Mouse (Mus musculus) stomach, embryonic 15.5 days (tissue): Measurements from ENCODE around the gene Zfp821. TPM values are rescaled to one million over a fixed set of nuclear protein-coding genes. Genes with fewer than 3 reads are reported as not detected.
A peak's percentile ranks its signal among the peaks of the same experiment; 100 is the strongest.
"Not testable (repeated sequence)": the region's sequence is repeated elsewhere in the genome, so short reads cannot be mapped to it uniquely, and the experiment has no call there.

ENCODE experiments used
- ATAC-seq: fragments of 200-750 bp; cut with Nextera tagmentation; 2 replicates; pipeline ENCODE4 v1.8.0; 2017; ENCODE audit warnings: low read depth, moderate number of reproducible peaks, moderate TSS enrichment; ENCODE audit not compliant: insufficient read depth, low FRiP score
- H3K27ac ChIP-seq: fragments of 300-500 bp; sonication (generic); 2 replicates; pipeline ENCODE4 v1.5.1; 2015; ENCODE audit warnings: mild to moderate bottlenecking, inconsistent platforms
- H3K27me3 ChIP-seq: fragments of 300-500 bp; sonication (generic); replicated peaks from 2 replicates; pipeline ENCODE4 v1.6.1; 2015; ENCODE audit warnings: inconsistent platforms
- H3K36me3 ChIP-seq: fragments of 300-500 bp; sonication (generic); 2 replicates; pipeline ENCODE4 v1.6.1; 2015; ENCODE audit warnings: inconsistent platforms
- H3K4me1 ChIP-seq: fragments of 300-500 bp; sonication (generic); 2 replicates; pipeline ENCODE4 v1.6.1; 2015; ENCODE audit warnings: inconsistent platforms
- H3K4me2 ChIP-seq: fragments of 300-500 bp; sonication (generic); 2 replicates; pipeline ENCODE4 v1.6.1; 2015; ENCODE audit warnings: mild to moderate bottlenecking, inconsistent platforms
- H3K4me3 ChIP-seq: fragments of 300-500 bp; sonication (generic); replicated peaks from 2 replicates; pipeline ENCODE4 v1.5.1; 2015; ENCODE audit warnings: inconsistent platforms
- H3K9ac ChIP-seq: fragments of 300-500 bp; sonication (generic); 2 replicates; pipeline ENCODE4 v1.6.1; 2015; ENCODE audit warnings: inconsistent platforms
- H3K9me3 ChIP-seq: fragments of 300-500 bp; sonication (generic); 2 replicates; pipeline ENCODE4 v1.6.1; 2016; ENCODE audit warnings: inconsistent platforms
- WGBS: fragments of 180-500 bp; shearing (Covaris S2); methylation state at CpG from one replicate; pipeline ENCODE4 v1.1.7; 2015; 5-methylcytosine and 5-hydroxymethylcytosine counted together
- polyA plus RNA-seq: library from polyadenylated mRNA; unstranded; fragments of >200 nt; fragmentation: Nextera tagmentation; extraction: Ambion mirVana; gene quantifications from 2 replicates; pipeline ENCODE4 v1.2.1, GENCODE M21; 2015

Gene Zfp821
- polyA plus RNA-seq, 1 experiment from 2014 or later = 21.4 TPM

DNA sequence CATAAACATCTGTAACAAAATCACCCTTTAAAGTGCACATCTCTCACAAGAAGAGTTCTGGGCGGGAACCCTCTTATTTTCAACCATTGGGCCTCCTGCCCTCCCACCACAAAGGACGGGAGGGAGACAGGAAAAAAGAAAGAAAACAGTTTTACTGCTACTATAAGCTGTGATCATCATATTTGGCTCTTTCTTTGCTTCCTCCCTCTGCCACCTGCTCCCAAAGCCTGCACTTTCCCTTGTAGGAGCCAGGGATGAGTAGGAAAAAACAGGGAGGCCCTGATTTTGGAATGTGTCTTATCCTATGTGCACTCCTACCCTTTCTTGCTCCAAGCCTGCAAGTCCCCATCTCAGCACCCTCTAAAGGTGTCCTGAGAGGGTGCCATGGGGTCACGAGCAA is 25.7 kb downstream of the Zfp821 start:
- no peaks in the 10 kb centered on the region for H3K9me3 ChIP-seq
- peaks cover 43% of the 10 kb centered on the region for H3K36me3 ChIP-seq
- H3K9ac ChIP-seq = no peak overlapping the region
- no peak overlapping the region for H3K4me2 ChIP-seq
- WGBS = 82% methylated on average over 3 of the region's 3 CpGs
- ATAC-seq = no peak
- no peak overlapping the region for H3K27ac ChIP-seq
- no peaks in the 10 kb centered on the region for H3K27me3 ChIP-seq
- no peak overlapping the region for H3K4me3 ChIP-seq
- no peaks in the 10 kb centered on the region for H3K4me1 ChIP-seq

DNA sequence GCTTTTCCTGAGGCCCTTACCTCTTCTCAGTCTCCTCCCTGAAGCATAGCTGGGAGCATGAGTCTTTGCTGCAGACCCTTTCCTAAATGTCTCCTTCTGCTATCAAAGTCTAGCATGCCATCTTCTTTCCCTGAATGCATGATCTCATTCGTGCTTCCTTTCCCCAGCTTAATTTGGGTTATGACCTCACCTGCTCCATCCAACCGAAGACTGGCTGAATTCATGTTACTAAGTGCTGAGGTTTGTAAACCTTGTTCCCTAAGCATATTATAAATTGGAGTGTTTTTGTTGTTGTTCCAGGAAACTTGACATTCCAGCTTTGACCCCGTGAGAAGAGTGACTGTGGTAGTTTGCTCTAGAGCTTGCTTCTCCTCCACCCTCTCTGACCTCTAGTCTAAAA is 28.7 kb downstream of the Zfp821 start:
- no peak overlapping the region for H3K4me3 ChIP-seq
- H3K9ac ChIP-seq = no peak overlapping the region
- no peak overlapping the region for H3K4me2 ChIP-seq
- WGBS = 90% methylated on average over 3 of the region's 3 CpGs
- ATAC-seq = no peak
- no peaks in the 10 kb centered on the region for H3K9me3 ChIP-seq
- H3K27ac ChIP-seq = no peak overlapping the region
- H3K36me3 ChIP-seq = peaks cover 35% of the 10 kb centered on the region
- H3K27me3 ChIP-seq = no peaks in the 10 kb centered on the region
- peaks cover 10% of the 10 kb centered on the region for H3K4me1 ChIP-seq

DNA sequence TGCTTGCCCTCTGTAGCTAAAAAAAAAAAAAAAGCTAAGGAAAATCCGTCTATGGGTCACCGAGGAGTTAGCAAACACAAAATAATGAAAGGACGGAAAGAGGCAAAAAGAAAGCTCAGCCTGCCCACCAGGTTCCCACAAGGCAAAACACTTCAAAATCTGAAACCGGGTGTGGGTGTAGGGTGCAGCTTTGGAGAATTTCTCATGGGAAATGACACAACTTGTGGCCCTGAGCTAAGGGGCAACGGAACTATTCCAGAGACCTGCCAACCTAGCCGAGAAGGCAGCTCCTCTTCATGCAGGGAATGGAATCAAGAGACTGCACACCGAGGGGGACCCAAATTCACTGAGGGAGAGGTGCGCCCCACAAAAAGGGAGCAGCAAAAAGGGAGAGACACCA is 31.5 kb downstream of the Zfp821 start:
- 5% methylated on average over 8 of the region's 8 CpGs for WGBS

GRCm38 (mm10) chr8:109737237-109738048 is 32.1 kb downstream of the Zfp821 start, which contains the start of gene Atxn1l:
Gene Atxn1l (minus strand): TSS chr8:109737739.
- H3K9ac ChIP-seq = peak within 1 kb of the TSS; percentile 92
- peaks cover 17% of the 10 kb centered on the region for H3K36me3 ChIP-seq
- H3K9me3 ChIP-seq = no peaks in the 10 kb centered on the region
- under 1% methylated on average over 58 of the region's 59 CpGs for WGBS
- no peaks in the 10 kb centered on the region for H3K27me3 ChIP-seq
- peaks cover 10% of the 10 kb centered on the region for H3K4me1 ChIP-seq
- peak; percentile 84 for ATAC-seq
- H3K4me3 ChIP-seq = peak within 1 kb of the TSS; percentile 98
- peak within 1 kb of the TSS; percentile 64 for H3K4me2 ChIP-seq
- peak within 1 kb of the TSS; percentile 72; the same call in 1 of the 2 replicates for H3K27ac ChIP-seq

More for the DNA sequence above, 31.5 kb downstream of the Zfp821 start:
- no peaks in the 10 kb centered on the region for H3K9me3 ChIP-seq
- H3K36me3 ChIP-seq = peaks cover 23% of the 10 kb centered on the region
- peak overlapping the region; percentile 98 for H3K4me3 ChIP-seq
- H3K27ac ChIP-seq = peak overlapping the region; percentile 72; the same call in 1 of the 2 replicates
- no peaks in the 10 kb centered on the region for H3K27me3 ChIP-seq
- peak overlapping the region; percentile 64 for H3K4me2 ChIP-seq
- H3K4me1 ChIP-seq = peaks cover 10% of the 10 kb centered on the region
- ATAC-seq = no peak
- peak overlapping the region; percentile 92 for H3K9ac ChIP-seq

DNA sequence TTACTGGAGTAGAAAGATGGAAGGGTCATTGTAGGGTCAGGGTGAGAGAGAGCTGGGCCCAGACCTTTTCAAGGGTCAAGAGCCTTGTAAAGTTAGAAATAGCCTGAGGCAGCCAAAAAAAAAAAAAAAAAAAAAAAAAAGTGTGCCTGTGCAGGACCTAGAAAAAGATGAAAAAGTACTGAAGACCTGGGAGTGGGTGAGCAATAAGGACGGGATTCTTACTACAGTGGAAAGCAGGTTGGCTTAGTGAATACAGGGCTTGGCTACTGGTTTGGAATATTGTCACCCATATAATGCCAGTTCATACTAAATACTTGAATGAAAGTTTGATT is 32.7 kb downstream of the Zfp821 start:
- WGBS = 89% methylated on average over 1 of the region's 1 CpGs
- Histone ChIP-seq H3K4me2 (peak overlapping the region; percentile 64), H3K4me1 (peaks cover 10% of the 10 kb centered on the region), H3K27ac (peak overlapping the region; percentile 72; the same call in 1 of the 2 replicates), H3K9me3 (no peaks in the 10 kb centered on the region), H3K27me3 (no peaks in the 10 kb centered on the region), H3K9ac (no peak overlapping the region; the same call in 1 of the 2 replicates), H3K36me3 (peaks cover 11% of the 10 kb centered on the region), H3K4me3 (peak overlapping the region; percentile 98)
- no peak for ATAC-seq

GRCm38 (mm10) chr8:109747468-109748199 is 42.3 kb downstream of the Zfp821 start:
- H3K36me3 ChIP-seq = no peaks in the 10 kb centered on the region
- H3K4me2 ChIP-seq = no peak overlapping the region
- no peak overlapping the region for H3K9ac ChIP-seq
- H3K27ac ChIP-seq = no peak overlapping the region
- ATAC-seq = no peak
- no peaks in the 10 kb centered on the region for H3K27me3 ChIP-seq
- 71% methylated on average over 10 of the region's 12 CpGs for whole genome bisulfite sequencing
- H3K4me1 ChIP-seq = no peaks in the 10 kb centered on the region
- H3K9me3 ChIP-seq = no peaks in the 10 kb centered on the region
- no peak overlapping the region for H3K4me3 ChIP-seq

DNA sequence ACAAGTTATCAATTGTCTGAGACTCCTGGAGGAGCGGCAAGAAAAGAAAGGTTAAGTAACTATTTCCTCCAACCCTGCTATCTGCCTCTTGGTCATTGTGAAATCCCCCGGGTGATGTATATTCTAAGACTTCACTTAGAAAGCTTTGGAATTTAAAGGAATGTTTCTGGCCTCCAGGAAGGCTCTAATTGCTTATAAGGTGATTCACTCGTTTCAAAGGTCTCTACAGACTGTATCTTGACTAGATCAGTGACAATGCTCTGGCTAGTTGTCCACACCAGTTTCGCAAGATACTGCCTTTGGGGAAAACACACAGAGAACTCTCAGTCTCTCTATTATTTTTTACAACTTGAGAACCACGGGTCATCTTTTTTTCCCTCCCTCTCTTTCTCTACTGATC is 44.9 kb downstream of the Zfp821 start:
- no peak overlapping the region for H3K4me2 ChIP-seq
- WGBS = 39% methylated on average over 5 of the region's 5 CpGs
- H3K27ac ChIP-seq = no peak overlapping the region
- H3K9ac ChIP-seq = no peak overlapping the region
- no peak overlapping the region for H3K4me3 ChIP-seq
- no peaks in the 10 kb centered on the region for H3K27me3 ChIP-seq
- no peak for ATAC-seq
- H3K36me3 ChIP-seq = no peaks in the 10 kb centered on the region
- H3K4me1 ChIP-seq = no peaks in the 10 kb centered on the region
- H3K9me3 ChIP-seq = no peaks in the 10 kb centered on the region

DNA sequence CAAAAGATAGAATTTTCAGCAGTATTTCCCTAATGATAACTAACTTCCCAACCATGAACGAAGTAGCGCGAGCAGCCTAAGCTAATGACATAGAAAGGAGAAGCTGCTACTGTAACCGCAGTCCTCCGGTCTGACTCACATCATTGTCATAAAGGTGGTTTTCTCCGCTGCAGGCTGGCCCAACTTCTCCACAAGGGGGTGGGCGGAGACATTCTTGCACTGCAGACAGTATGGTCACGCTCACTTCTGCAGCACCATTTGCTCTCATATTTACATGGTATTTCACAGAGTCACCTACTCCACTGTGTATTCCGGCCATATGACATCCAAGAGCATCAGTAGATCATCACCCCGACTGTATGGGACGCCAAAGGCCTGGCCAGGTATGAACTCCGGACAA is 45.4 kb downstream of the Zfp821 start:
- no peaks in the 10 kb centered on the region for H3K9me3 ChIP-seq
- H3K27me3 ChIP-seq = no peaks in the 10 kb centered on the region
- 57% methylated on average over 12 of the region's 12 CpGs for WGBS
- H3K4me3 ChIP-seq = no peak overlapping the region
- no peak overlapping the region for H3K4me2 ChIP-seq
- no peaks in the 10 kb centered on the region for H3K36me3 ChIP-seq
- ATAC-seq = no peak; the same call in 1 of the 2 replicates
- no peak overlapping the region for H3K27ac ChIP-seq
- H3K4me1 ChIP-seq = no peaks in the 10 kb centered on the region
- no peak overlapping the region for H3K9ac ChIP-seq

DNA sequence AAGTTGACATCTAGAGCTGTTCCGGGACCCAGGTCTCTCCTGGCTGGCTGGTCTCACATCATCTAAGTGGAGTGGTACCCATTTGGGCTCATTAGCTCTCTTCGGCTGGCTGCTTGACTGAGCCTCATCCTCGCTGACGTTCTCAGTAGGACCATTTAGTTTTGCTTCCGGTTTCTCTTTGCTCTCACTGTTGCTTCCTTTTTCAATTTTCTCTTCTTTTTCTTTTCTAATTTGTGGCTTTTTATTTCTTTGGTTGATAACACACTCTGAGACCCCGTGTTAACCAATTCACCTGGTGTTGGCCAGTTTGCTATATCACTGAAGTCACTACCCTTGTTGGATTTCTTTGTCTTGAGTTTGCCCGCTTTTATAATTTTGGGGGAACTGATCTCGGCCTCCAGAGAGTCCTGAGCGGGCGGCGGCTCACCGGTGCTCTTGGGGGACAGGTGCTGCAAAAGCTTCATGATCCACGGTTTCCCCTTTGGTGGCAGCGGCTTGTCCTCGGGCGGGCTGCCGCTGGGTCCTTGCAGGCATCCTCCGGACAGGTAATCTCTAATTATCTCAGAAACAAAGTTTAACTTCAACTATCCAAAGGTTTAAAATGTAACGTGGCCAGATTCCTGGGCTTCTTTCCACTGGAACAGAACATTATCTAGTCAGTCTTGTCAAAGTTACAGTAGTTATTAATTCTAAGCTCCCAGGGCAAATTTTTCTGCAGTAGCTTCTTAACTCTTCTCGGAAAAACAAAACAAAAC is 46.6 kb downstream of the Zfp821 start:
- Histone ChIP-seq H3K9ac (no peak overlapping the region), H3K27ac (no peak overlapping the region), H3K36me3 (no peaks in the 10 kb centered on the region), H3K4me1 (no peaks in the 10 kb centered on the region), H3K4me2 (no peak overlapping the region), H3K9me3 (no peaks in the 10 kb centered on the region), H3K4me3 (no peak overlapping the region), H3K27me3 (no peaks in the 10 kb centered on the region)
- ATAC-seq = no peak
- 86% methylated on average over 20 of the region's 20 CpGs for WGBS

DNA sequence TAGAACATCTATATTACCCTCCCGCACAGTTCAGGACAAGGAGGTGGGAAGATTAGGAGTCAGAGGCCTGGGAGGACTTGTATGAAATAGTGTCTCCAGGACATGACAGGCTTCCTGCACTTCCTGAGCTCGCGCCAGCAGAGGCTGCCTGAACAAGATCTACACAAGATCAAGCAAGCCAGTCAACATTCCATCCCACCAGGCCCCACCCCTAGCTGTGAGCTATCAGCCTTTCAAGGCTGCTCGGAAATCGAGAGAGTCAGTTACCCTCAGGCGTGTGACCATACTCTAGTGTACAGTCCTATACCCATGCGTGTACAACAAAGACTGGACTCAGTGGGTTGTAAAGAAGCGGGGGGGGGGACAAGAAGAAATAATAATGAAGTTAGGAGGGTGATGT is 49.4 kb downstream of the Zfp821 start:
- Histone ChIP-seq H3K9ac (no peak overlapping the region), H3K36me3 (no peaks in the 10 kb centered on the region), H3K4me3 (no peak overlapping the region), H3K9me3 (no peaks in the 10 kb centered on the region), H3K27ac (no peak overlapping the region), H3K27me3 (no peaks in the 10 kb centered on the region), H3K4me1 (no peaks in the 10 kb centered on the region), H3K4me2 (no peak overlapping the region)
- ATAC-seq = no peak
- 87% methylated on average over 8 of the region's 8 CpGs for WGBS

GRCm38 (mm10) chr8:109755554-109755953 is 50.2 kb downstream of the Zfp821 start:
- H3K36me3 ChIP-seq, H3K4me3 ChIP-seq, ATAC-seq, H3K27ac ChIP-seq, H3K4me1 ChIP-seq, H3K4me2 ChIP-seq, H3K9me3 ChIP-seq, H3K27me3 ChIP-seq, H3K9ac ChIP-seq: not testable (repeated sequence)
- 70% methylated on average over 4 of the region's 4 CpGs for WGBS

DNA sequence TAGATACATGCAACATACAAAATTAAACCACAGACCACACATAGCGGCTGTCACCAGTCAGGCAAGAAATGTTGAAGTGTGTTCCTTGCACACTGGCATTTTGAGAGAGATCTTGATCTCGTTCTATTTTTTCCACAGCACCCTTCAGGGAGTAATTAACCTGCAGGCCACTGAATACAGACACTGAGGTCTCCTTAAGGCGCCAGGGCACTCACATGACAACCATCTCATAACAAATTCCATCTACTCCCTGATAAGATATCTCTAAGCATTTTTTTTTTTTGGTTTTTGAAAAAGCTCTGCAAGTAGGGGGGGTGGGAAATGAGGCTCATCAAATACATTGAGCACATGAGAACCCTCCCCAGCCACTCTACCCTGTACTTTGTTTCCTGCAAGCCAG is 51.5 kb downstream of the Zfp821 start:
- Histone ChIP-seq H3K4me3 (no peak overlapping the region), H3K27me3 (no peaks in the 10 kb centered on the region), H3K27ac (no peak overlapping the region), H3K4me2 (no peak overlapping the region), H3K9me3 (no peaks in the 10 kb centered on the region), H3K4me1 (no peaks in the 10 kb centered on the region), H3K36me3 (no peaks in the 10 kb centered on the region), H3K9ac (no peak overlapping the region)
- no peak for ATAC-seq
- WGBS = 69% methylated on average over 3 of the region's 3 CpGs
